Mouse (Mus musculus): Measurements from ENCODE around the gene Tspyl4.

DNA sequence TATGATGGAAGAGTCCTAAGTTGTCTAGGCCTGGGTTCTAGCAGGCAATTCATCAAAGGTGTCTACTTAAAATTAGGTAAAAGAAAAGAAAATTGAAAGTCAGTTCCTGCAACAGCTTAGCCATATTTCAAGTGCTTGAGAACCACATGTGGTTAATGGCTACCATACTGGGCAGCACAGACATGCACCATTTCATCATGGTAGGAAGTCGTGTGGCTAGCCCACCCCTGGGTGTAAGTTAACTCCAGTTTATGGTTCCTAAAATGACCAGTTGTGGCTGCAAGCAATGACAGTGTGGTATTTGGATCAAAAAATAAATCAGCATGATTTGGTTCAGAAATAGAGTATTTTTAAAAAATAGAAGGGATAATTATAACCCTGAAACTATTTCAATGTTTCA lies 44.6 kb downstream of the Tspyl4 start:
- TF ChIP-seq CTCF (IDR thresholded peaks at IDR 0.05; ENCODE audit: borderline replicate concordance, insufficient read depth, low read depth, low read length), result no peak
- no peak for TF ChIP-seq POLR2A (IDR thresholded peaks at IDR 0.05; ENCODE audit: borderline replicate concordance, insufficient read depth, low read length)

All from cerebellum, adult 2 months (tissue).